Mouse (Mus musculus) urinary bladder, postnatal 25 days (tissue): Measurements from ENCODE around the gene Ralgds.
"Not testable (repeated sequence)": the region's sequence is repeated elsewhere in the genome, so short reads cannot be mapped to it uniquely, and the experiment has no call there.

Experiments
- DNase-seq: peaks from one replicate; pipeline ENCODE4 v3.0.0; 2022; ENCODE audit warnings: low spot score

Ralgds gene

DNA sequence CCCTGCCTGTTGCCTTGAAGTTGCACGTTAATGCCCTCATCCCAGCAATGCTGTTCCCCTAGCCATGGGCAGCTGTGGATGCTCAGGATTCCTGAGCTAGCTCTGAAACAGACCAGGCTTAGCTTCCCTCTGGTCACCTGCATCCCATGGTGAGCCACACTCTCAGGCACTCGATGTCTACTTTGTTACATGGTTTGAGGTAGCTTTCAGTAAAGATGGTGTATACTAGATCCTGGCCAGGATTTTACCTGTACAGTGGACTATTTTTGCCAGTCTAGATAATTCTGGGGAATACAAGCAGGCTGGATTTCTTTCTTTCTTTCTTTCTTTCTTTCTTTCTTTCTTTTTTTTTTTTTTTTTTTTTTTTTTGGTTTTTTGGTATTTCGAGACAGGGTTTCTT lies 7.1 kb upstream of the Ralgds start, which contains the start of gene Gm10134:
Gene Gm10134, plus strand, starts transcription at position 301 of the 400 bp plus-strand sequence.
- no peak for DNase-seq

GRCm38 (mm10) chr2:28506291-28506690 lies 6.6 kb upstream of the Ralgds start:
- no peak for DNase-seq

DNA sequence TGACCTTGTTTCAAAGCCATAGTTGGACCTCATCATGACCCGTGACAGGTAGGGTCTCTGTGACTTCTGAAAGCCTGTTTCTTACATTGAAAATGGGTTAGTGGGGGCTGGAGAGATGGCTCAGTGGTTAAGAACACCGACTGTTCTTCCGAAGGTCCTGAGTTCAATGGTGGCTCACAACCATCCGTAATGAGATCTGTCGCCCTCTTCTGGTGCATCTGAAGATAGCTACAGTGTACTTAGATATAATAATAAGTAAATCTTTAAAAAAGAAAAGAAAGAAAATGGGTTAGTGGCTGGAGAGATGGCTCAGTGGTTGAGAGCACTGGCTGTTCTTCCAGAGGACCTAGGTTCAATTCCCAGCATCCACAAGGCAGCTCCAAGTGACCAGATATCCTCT lies 1.3 kb upstream of the Ralgds start:
- DNase-seq: not testable (repeated sequence)

- peak; percentile 50 for DNase-seq
These were observed 776 bp downstream of the Ralgds start for GRCm38 (mm10) chr2:28513431-28514370.

- DNase-seq: peak; percentile 83
These were observed 1.6 kb downstream of the Ralgds start for GRCm38 (mm10) chr2:28514489-28514888.

- DNase-seq: peak; percentile 86
These were observed 4.4 kb downstream of the Ralgds start for GRCm38 (mm10) chr2:28517206-28517909.

GRCm38 (mm10) chr2:28518231-28518630 lies 5.3 kb downstream of the Ralgds start:
- DNase-seq: no peak

- DNase-seq: no peak
These were observed 7.7 kb downstream of the Ralgds start for GRCm38 (mm10) chr2:28520581-28520980.

DNA sequence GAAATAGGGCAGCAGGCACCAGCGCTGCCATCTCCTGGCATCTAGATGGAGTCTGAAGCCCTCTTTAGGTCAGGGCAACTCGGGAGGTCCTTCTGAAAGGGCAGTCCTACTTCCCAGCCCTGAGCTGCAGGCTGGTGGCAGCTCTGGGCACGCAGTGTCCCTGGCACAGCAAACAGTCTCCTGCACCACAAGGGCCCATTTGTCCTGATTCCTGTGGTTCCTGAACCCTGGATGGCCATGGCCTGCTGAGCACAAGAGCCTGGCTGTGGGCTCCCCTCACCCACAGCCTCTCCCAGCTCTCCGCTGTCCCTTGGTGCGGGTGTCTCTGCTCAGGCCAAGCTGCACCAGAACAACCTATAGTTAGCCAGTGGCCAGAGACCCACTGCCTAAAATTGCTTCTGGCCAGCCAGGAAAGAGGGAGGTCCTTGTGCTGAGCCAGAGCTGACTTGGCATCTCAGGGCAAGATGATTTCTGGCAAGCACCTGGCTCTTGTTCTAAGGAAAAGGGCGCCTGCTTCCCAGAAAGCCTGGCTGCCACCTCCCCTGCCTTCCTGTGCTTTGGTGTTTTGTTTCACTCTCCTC lies 8.7 kb downstream of the Ralgds start:
- no peak for DNase-seq

GRCm38 (mm10) chr2:28522166-28522565 lies 9.2 kb downstream of the Ralgds start:
- DNase-seq: no peak

DNA sequence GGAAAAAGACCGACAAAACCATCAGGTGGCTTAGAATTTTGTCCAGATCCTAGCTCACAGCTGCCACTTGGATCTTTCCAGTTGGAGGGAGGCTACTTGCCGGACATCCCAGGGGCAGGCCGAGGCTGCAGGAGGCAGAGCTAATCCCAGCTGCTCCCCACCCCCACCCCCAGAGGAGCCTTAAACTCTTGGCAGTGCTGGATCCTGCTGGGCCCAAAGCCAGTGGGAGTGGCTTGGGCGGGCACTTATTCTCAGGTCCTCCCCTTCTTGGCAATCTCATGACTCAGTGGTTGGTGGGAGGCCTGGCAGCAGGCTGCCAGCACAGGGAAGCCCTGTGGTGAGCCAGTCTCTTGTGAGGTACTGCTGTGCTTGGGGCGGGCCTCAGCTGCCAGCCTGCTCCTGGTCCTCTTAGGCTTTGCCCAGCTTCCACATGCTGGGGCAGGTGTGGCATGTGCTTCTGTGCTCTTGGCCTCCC lies 10.8 kb downstream of the Ralgds start:
- peak; percentile 70 for DNase-seq

DNA sequence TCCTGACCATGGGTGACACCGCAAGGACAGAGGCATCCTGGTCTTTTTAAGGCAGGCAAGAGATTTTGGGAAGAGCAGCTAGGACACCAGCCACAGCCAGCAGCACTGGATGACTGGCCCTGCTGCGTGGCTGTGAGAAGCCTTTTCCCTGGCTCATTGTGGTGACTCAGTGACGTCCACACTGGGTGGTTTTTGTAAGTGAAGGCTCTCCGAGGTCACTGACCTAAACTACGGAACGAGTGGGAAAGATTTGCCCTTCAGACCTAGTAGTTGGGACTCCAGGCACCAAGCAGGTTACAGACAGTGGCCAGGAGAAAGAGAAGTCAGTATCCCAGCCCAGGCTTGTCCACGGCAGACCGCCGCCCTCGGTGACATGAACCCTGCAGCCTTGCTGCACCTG lies 11.5 kb downstream of the Ralgds start:
- DNase-seq: no peak

GRCm38 (mm10) chr2:28525219-28525942 lies 12.5 kb downstream of the Ralgds start:
- DNase-seq: peak; percentile 56

- DNase-seq: no peak
These were observed 13.3 kb downstream of the Ralgds start for GRCm38 (mm10) chr2:28525943-28526876.

- DNase-seq: no peak
These were observed 14.8 kb downstream of the Ralgds start for GRCm38 (mm10) chr2:28527436-28528353.

GRCm38 (mm10) chr2:28528354-28528730 lies 15.4 kb downstream of the Ralgds start:
- no peak for DNase-seq

DNA sequence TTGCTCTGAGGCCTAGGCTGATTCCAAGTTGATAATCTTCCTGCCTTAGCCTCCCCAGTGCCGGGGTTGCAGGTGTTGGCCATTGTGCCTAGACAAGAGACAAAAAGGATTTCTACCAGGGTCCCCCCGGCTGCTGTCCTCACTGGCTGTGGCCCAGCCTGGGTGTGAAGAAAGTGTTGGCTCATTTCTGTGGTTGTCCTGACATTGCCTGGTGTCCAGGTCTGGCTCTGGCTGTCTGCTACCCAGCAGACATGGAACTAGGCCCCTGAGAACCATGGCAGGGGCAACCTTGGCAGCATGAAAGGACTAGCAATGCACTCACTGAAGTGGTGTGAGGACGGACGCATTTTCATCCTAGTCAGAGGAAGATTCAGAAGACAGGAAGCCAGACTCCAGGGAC lies 16.9 kb downstream of the Ralgds start:
- no peak for DNase-seq

DNA sequence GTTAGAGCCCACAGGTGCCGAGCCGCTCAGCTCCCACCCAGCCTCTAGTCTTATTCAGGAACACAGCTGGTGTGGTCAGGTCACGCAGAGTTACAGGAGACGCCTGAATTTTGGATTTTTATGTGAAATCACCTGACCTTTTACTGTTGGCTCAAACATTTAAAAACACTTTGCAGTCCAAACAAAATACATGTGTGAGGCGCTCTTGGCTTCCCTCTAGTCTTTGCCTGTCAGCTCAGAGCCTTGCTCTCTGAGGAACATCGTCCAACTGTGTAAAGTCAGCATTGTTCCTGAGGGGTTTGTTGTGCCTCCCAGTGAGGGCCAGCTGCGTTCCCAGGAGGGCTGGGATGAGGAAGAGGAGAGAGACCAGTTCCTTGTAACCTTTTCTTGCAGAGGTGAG lies 17.4 kb downstream of the Ralgds start:
- DNase-seq: no peak

DNA sequence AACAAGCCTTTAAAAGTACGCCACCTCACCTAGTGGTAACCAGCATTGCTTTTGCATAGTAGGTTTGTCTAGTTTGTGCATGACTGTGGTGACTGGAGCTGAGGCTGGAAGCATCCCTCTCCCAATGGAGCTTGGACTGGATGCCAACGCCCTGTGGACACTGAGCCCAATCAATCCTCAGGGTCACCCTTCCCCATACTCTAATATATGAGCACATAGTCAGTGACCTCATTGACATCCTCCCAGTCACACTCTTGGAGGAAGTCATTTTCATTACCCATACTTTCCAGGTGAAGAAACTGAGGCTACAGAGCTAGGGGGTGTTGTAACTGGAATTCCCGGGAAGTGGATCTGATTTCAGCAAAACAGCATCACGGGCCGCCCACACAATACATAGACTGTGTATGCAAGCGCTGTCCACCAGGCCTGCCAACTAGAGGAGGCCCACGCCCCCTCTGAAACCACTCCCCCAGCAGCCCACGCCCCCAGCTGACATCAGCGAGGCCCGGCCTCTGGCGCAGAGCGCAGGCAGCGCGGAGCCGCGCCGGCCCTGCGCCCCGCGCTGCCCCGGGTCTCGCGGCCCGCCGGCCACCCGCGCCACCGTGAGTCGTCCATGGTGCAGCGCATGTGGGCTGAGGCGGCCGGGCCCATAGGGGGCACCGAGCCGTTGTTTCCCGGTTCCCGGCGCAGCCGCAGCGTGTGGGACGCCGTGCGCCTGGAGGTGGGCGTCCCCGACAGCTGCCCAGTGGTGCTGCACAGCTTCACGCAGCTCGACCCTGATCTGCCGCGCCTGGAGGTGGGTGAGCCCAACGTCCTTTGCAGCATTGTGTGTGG lies 20.2 kb downstream of the Ralgds start:
- DNase-seq: peak; percentile 84
